Mouse (Mus musculus): ENCODE data around the gene Atg13.

Gene Atg13

DNA sequence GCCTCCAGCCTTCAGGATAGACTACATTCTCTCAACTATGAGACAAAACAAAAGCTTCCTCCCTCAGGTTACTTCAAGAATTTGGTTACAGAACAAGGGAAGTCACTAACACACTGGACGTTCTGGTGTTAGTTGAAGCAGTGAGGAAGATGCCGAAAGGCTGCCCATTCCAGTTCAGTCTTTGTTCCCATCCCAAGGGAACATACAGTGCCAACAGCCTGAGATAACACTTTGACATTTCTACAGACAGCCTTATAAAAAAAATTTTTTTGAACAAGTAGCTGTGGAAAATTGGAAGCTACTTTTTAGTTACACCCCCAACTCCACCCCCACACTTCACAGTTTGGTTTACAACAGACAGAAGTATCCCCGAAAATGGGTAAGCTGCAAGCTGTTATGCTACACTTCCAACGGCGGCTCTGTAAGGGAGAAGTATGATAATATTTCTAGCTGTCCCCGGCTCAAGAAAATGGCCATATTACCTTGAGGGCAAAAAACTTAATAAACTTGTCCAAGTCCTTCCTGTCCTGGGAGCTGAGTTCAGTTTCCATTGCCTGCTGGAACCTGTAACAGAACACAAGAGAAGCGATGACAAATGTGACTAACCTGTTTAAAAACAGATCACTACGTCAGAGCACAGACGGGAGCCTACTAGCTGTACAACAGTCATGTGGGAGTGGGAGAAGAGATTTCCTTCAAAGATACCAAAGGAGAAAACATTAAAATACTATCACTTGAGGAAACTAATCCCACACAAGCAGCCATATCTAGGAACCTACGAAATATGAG is 14.7 kb downstream of the Atg13 start:
- no peak for DNase-seq (ENCODE audit: low spot score)

DNA sequence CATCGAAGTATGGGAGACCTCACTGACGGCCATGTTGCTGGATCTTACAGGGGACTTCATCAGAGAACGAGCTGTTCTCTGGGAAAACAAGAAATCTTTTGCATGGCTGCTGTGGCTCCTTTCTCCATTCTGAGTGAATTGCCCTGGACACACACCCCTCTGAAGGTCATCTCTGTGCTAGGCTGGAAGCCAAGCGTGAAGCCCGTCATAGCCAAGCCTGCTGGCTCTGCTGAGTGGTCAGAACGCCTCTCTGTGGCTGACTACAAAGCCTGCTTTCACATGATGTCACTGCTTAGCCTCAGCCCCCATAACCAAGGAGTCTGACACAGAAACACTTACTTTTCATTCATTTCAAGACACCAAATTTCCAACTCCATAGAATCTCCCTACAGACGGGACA is 20.9 kb downstream of the Atg13 start:
- DNase-seq (ENCODE audit: low spot score), result no peak

DNA sequence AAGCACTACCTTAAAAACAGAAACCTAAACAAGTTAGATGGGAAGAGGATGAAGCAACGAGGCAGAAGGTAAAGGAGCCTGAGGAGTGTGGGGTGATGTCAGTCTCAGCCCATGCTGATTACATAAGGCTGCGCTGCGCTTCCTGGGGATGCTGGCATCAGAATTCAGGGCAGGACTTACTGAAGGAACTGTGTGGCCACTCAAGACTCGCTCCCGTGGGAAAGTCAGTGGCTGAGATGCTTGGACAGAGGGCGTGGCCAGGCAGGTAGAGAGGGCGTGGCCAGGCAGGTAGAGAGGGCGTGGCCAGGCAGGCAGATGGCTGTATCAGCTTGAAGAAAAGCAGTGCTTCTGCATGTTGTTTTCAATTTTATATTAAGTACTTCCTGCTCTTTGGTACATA is 26.5 kb downstream of the Atg13 start:
- no peak for DNase-seq (ENCODE audit: low spot score)

DNA sequence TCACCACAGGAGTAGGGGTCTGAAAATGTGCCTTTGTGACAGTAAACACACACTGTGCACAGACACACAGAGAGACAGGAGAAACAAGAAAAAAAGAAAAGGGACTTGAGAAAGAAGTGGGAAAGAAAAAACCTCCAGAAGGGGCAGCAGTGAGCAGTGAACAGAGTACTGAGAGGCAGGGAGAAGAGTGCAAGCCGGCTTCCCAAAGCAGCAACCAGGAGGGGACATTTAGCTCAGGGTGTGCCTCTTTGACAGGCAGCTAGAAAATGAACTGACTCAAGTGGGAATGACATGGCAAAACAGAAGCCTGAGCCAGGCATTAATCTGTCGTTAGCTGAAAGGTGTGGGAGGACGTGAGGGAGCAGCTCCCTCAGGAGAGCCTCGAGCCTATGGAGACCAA is 27.5 kb downstream of the Atg13 start:
- peak; percentile 59 for DNase-seq (ENCODE audit: low spot score)

- no peak for DNase-seq (ENCODE audit: low spot score)
Observed at GRCm38 (mm10) chr2:91676961-91677360, 33.4 kb downstream of the Atg13 start.

GRCm38 (mm10) chr2:91676420-91676819 is 34.0 kb downstream of the Atg13 start:
- no peak for DNase-seq (ENCODE audit: low spot score)

- no peak for DNase-seq (ENCODE audit: low spot score)
Observed at GRCm38 (mm10) chr2:91674895-91675294, 35.5 kb downstream of the Atg13 start.

GRCm38 (mm10) chr2:91673587-91673986 is 36.8 kb downstream of the Atg13 start:
- no peak for DNase-seq (ENCODE audit: low spot score)

- DNase-seq (ENCODE audit: low spot score), result no peak
Observed at GRCm38 (mm10) chr2:91670038-91670437, 40.3 kb downstream of the Atg13 start.

- DNase-seq (ENCODE audit: low spot score), result no peak
Observed at GRCm38 (mm10) chr2:91669326-91669725, 41.0 kb downstream of the Atg13 start.

DNA sequence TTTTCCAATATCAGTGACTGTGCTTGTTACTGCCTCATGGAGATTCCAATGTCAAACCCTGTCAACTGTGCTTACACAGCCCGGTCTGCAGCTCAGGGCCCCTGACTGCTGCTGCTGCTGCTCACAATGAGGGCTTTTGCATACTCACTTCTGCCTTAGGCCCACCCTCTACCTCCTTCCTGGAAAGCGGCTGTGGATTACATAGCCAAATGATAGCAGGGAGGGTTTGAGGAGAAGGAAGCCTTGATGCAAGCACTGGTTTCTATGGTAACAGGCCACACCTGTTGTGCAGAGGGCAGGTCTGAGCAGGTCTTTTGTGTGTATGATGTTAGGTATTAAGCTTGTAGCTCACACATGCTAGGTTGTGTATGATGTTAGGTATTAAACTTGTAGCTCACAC is 42.6 kb downstream of the Atg13 start:
- no peak for DNase-seq (ENCODE audit: low spot score)

GRCm38 (mm10) chr2:91666386-91666910 is 43.9 kb downstream of the Atg13 start:
- no peak for DNase-seq (ENCODE audit: low spot score)

- no peak for DNase-seq (ENCODE audit: low spot score)
Observed at GRCm38 (mm10) chr2:91664780-91665179, 45.6 kb downstream of the Atg13 start.

- no peak for DNase-seq (ENCODE audit: low spot score)
Observed at GRCm38 (mm10) chr2:91660981-91661380, 49.4 kb downstream of the Atg13 start.

DNA sequence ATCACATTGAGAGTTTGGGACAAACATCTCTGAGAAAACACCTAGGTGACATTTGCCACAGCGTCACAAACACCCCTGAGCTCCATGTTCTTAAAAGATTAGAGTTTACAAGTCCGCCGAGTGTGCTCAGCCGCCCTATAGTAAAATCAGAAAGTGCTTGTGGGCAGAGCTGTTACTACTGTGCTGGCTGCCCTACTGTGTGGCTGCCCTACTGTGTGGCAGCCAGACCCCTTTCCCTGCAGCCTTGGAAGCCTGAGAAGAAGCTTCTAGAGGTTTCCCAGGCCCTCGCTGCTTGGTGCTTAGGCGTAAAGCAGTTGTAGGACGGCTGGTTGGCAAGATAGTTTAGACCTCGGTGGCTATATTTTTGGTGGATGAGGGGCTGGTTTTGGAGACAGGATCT is 50.7 kb downstream of the Atg13 start:
- no peak for DNase-seq (ENCODE audit: low spot score)

- no peak for DNase-seq (ENCODE audit: low spot score)
Observed at GRCm38 (mm10) chr2:91656774-91657173, 53.6 kb downstream of the Atg13 start.

DNA sequence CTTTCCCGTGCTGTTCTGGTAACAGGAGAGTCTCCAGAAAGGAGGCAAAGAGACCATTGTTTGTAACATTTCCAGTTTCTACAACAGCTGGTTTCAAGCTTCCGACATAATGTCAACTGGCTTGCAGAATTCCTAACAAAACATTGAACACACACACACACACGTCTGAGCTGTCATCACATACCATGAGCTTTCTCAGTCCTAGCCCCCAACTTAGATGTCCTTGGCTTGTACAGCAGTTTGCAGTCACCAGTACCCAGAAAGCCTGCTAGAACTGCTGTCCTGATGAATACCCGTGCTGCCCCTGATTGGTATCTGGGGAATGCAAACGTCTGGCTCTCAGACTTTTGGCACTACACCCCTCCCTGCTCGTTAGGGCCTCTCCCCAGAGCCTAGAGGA is 54.5 kb downstream of the Atg13 start:
- DNase-seq (ENCODE audit: low spot score), result no peak

- DNase-seq (ENCODE audit: low spot score), result no peak
Observed at GRCm38 (mm10) chr2:91655388-91655787, 55.0 kb downstream of the Atg13 start.

- no peak for DNase-seq (ENCODE audit: low spot score)
Observed at GRCm38 (mm10) chr2:91652863-91653262, 57.5 kb downstream of the Atg13 start.

DNA sequence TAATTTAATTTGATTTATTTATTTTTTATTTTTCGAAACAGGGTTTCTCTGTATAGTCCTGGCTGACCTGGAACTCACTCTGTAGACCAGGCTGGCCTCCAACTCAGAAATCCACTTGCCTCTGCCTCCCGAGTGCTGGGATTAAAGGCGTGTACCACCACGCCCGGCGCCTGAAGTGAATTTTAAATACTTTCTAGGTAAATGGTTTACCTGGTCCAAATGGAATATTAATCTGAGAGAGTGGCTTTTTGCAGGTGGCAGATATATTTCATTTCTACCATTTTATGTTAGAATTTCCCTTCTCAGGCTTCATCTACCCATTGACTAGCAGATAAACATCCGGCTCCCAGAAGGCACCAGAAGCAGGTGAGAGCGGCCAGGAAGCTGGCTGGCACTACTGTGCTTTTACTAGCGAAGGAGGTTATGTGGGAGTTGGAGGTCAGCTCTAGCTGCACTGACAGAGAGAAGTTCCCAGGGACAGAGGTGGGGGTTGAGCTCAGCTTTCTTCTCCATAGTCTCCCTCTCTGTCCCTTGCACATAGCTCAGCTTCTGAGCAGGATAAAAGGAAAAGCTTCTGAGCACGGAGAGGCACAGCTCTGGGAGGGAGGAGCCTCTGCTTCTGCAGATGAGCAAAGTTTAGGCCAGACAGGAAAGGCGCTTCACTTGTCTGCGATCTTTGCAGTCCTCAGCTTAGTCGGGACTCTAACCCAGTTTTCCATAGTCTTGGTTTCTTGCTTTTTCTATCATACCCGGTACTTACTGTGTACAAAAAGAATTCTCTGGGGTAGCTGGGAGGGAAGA is 58.7 kb downstream of the Atg13 start:
- DNase-seq (ENCODE audit: low spot score), result no peak

DNA sequence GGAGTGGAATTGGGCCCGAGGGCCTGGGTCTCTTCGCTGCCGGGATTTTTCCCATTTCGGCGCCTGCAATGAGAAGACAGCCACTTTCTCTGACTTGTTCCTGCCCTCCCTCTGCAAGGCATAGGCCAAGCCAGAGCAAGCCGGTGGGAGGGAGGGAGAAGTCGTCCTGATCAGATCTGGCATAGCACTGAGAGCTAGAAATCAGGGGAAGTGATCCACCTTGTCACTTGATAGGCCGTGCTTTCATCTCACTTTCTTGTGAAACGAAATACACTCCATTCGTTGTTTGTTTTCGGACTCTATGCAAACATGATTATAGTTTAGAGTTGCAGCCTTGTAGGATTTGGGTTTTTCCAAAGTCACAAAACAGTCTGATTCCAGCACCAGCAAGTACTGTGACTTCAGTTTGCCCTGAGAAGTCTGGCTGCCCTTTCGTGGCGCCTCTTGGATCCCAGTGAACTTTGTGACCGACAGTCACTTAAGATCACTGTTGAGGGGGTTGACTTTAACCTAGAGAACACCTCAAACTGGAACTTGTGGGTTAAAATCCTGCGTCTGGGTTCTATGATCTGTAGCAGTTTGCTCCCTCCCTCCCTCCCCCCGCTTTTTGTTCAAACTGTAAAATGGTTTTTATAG is 59.9 kb downstream of the Atg13 start:
- DNase-seq (ENCODE audit: low spot score), result no peak

DNA sequence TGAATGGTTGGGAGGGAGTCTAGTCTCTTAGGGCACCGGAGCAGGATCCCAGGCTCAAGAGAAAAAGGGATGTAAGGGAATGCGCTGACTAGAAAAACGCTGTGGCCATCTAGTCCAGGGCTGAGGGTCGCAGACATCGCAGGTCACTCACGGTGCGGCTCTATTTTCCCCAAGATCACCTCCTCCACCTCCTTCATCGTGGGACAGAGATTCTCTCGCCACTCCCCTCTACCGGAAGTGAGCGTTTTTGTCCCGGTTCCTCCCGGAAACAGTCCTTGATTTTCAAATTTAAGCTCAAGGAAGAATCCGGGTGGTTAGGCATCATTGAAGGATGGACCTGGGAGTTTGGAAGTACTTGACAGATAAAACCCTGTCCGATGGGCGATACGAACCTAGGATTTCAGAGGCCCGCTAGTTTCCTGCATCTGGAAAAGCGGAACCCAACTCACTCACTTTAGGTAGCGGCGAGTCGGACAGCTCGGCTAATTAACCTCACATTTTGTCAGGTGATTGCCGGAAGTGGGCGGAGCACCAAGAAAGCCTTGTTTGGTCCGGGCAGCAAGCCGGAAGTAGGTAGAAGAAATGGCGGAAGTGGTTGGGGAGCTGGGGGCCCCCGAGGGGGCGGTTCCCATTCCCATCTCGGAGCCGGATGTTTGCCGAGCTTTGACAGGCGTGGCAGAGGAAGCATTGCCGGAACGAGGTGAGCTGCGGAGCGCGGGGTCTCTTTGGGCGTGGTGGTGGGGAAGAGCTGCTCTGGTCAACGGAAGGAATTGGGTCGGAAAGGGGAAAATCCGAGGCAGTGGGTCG is 60.6 kb downstream of the Atg13 start, which contains the start of the genes Zfp408 and Arhgap1:
TSS of gene Zfp408 (minus strand) at position 239 of the 807 bp plus-strand sequence.
TSS of gene Arhgap1 (plus strand) at position 308 of the 807 bp plus-strand sequence.
- DNase-seq (ENCODE audit: low spot score), result peak; percentile 98
